Mouse (Mus musculus) forebrain, postnatal 0 days (tissue): Measurements from ENCODE around the gene Pxn. TPM values are rescaled to one million over a fixed set of nuclear protein-coding genes. Genes with fewer than 3 reads are reported as not detected.

Experiments
- ATAC-seq: fragments of 200-750 bp; cut with Nextera tagmentation; 2 replicates; pipeline ENCODE4 v1.8.0; 2017; ENCODE audit warnings: mild to moderate bottlenecking, moderate library complexity
- DNase-seq: peaks from one replicate; pipeline ENCODE4 v3.0.0-alpha.2; 2015
- H3K27ac ChIP-seq: fragments of 300-500 bp; sonication (generic); 2 replicates; pipeline ENCODE4 v1.5.1; 2014; ENCODE audit warnings: low read depth, mild to moderate bottlenecking, antibody characterized with exemption, low read length, moderate library complexity, mixed read lengths
- H3K27me3 ChIP-seq: fragments of 300-500 bp; sonication (generic); 2 replicates; pipeline ENCODE4 v1.6.1; 2014; ENCODE audit warnings: mild to moderate bottlenecking, low read length, mixed read lengths; ENCODE audit not compliant: insufficient read depth
- H3K36me3 ChIP-seq: fragments of 300-500 bp; sonication (generic); 2 replicates; pipeline ENCODE4 v1.6.1; 2014; ENCODE audit warnings: mild to moderate bottlenecking, moderate library complexity; ENCODE audit not compliant: insufficient read depth
- H3K4me1 ChIP-seq: fragments of 300-500 bp; sonication (generic); 2 replicates; pipeline ENCODE4 v1.6.1; 2014; ENCODE audit warnings: antibody characterized with exemption; ENCODE audit not compliant: insufficient read depth
- H3K4me2 ChIP-seq: fragments of 300-500 bp; sonication (generic); 2 replicates; pipeline ENCODE4 v1.6.1; 2014; ENCODE audit warnings: low read depth, mild to moderate bottlenecking, moderate library complexity
- H3K4me3 ChIP-seq: fragments of 300-500 bp; sonication (generic); 2 replicates; pipeline ENCODE4 v1.5.1; 2014; ENCODE audit warnings: low read depth, low read length, mixed read lengths
- H3K9ac ChIP-seq: fragments of 300-500 bp; sonication (generic); 2 replicates; pipeline ENCODE4 v1.6.1; 2014; ENCODE audit warnings: mild to moderate bottlenecking
- H3K9me3 ChIP-seq: fragments of 300-500 bp; sonication (generic); 2 replicates; pipeline ENCODE4 v1.6.1; 2016; ENCODE audit warnings: low read length
- CTCF ChIP-seq: sonication (generic); IDR thresholded peaks from 2 replicates; pipeline ENCODE4 v1.5.1; 2016; ENCODE audit warnings: antibody characterized with exemption, control low read depth, low read depth
- WGBS: fragments of 180-500 bp; shearing (Covaris S2); extraction: QIAGEN DNeasy Blood & Tissue Kit; methylation state at CpG from one replicate; pipeline ENCODE4 v1.1.7; 2014; 5-methylcytosine and 5-hydroxymethylcytosine counted together
- microRNA-seq, 2 experiments: library from miRNA; unstranded; fragments of <30 nt; microRNA quantifications; one replicate each; pipeline ENCODE4; 2016
- polyA plus RNA-seq: library from polyadenylated mRNA; unstranded; fragments of >200 nt; fragmentation: Nextera tagmentation; extraction: Ambion mirVana; gene quantifications from 2 replicates; pipeline ENCODE4 v1.2.1, GENCODE M21; 2015
- total RNA-seq: library from RNA; depleted of rRNA; stranded (reverse); fragments of >200 nt; gene quantifications from 2 replicates; pipeline ENCODE4 v1.2.3, GENCODE M21; 2014; rRNA removed

The Pxn gene
- total and polyA plus RNA-seq, 2 experiments from 2014 or later, result 14.8 to 29.8 TPM

- Histone ChIP-seq H3K4me2 (no peak overlapping the region), H3K9ac (no peak overlapping the region), H3K4me3 (no peak overlapping the region), H3K9me3 (no peaks in the 10 kb centered on the region), H3K36me3 (peaks cover 86% of the 10 kb centered on the region), H3K27ac (no peak overlapping the region), H3K27me3 (no peaks in the 10 kb centered on the region), H3K4me1 (no peaks in the 10 kb centered on the region)
- no peak for TF ChIP-seq CTCF
- 95% methylated on average over 2 of the region's 2 CpGs for WGBS
- DNase-seq (no peak), ATAC-seq (no peak)
Observed at GRCm38 (mm10) chr5:115591506-115591905, 85.0 kb downstream of the Pxn start.

- H3K36me3 ChIP-seq, result peaks cover 82% of the 10 kb centered on the region
Observed at GRCm38 (mm10) chr5:115603561-115603960, 97.1 kb downstream of the Pxn start.

More at GRCm38 (mm10) chr5:115603561-115603960, 97.1 kb downstream of the Pxn start:
- Histone ChIP-seq H3K27me3 (no peaks in the 10 kb centered on the region), H3K4me3 (no peak overlapping the region), H3K4me1 (no peaks in the 10 kb centered on the region), H3K9me3 (no peaks in the 10 kb centered on the region), H3K9ac (no peak overlapping the region), H3K4me2 (no peak overlapping the region), H3K27ac (no peak overlapping the region)
- DNase-seq, result no peak
- TF ChIP-seq CTCF, result no peak
- 91% methylated on average over 6 of the region's 6 CpGs for WGBS
- no peak for ATAC-seq

Small RNAs within 50 kb of the gene (microRNA-seq; reads per million reads assigned to microRNA genes)
- 0.12 to 1.2 reads per million in 2 experiments for gene Mir7029

Other genes with a start within 250 kb of the Pxn start
- gene Rnf10, start 233.8 kb upstream of the Pxn start, total RNA-seq, result 91.4 and 106 TPM in 2 replicates
- gene Rnf10, start 233.8 kb upstream of the Pxn start, polyA plus RNA-seq, result 150 and 169 TPM in 2 replicates
- 35.9 and 41.7 TPM in 2 replicates for gene Coq5, start 227.0 kb upstream of the Pxn start, total RNA-seq
- 40.7 and 45.2 TPM in 2 replicates for gene Coq5, start 227.0 kb upstream of the Pxn start, polyA plus RNA-seq
- 259 and 351 TPM in 2 replicates for gene Dynll1, start 205.7 kb upstream of the Pxn start, total RNA-seq
- gene Dynll1, start 205.7 kb upstream of the Pxn start, polyA plus RNA-seq, result 1,192 and 1,422 TPM in 2 replicates
- 43.7 and 49.9 TPM in 2 replicates for gene Srsf9, start 179.5 kb upstream of the Pxn start, total RNA-seq
- gene Srsf9, start 179.5 kb upstream of the Pxn start, polyA plus RNA-seq, result 112 and 117 TPM in 2 replicates
- 21.8 and 25.5 TPM in 2 replicates for gene Gatc, start 165.5 kb upstream of the Pxn start, total RNA-seq
- gene Gatc, start 165.5 kb upstream of the Pxn start, polyA plus RNA-seq, result 34.8 and 40.2 TPM in 2 replicates
- gene Triap1, start 165.5 kb upstream of the Pxn start, total RNA-seq, result 17.3 and 22.8 TPM in 2 replicates
- 60.5 and 68.0 TPM in 2 replicates for gene Triap1, start 165.5 kb upstream of the Pxn start, polyA plus RNA-seq
- 628 and 701 TPM in 2 replicates for gene Cox6a1, start 157.7 kb upstream of the Pxn start, total RNA-seq
- 1,510 and 1,858 TPM in 2 replicates for gene Cox6a1, start 157.7 kb upstream of the Pxn start, polyA plus RNA-seq
- 53.8 and 65.9 TPM in 2 replicates for gene Msi1, start 77.1 kb upstream of the Pxn start, total RNA-seq
- 48.2 and 49.9 TPM in 2 replicates for gene Msi1, start 77.1 kb upstream of the Pxn start, polyA plus RNA-seq
- gene Pla2g1b, start 40.4 kb upstream of the Pxn start, total RNA-seq, result not detected in 2 replicates
- gene Pla2g1b, start 40.4 kb upstream of the Pxn start, polyA plus RNA-seq, result not detected in 2 replicates
- 34.5 and 36.3 TPM in 2 replicates for gene Sirt4, start 22.0 kb upstream of the Pxn start, total RNA-seq
- 18.3 and 18.8 TPM in 2 replicates for gene Sirt4, start 22.0 kb upstream of the Pxn start, polyA plus RNA-seq
- gene Rplp0, start 52.8 kb downstream of the Pxn start, total RNA-seq, result 1,794 and 2,056 TPM in 2 replicates
- gene Rplp0, start 52.8 kb downstream of the Pxn start, polyA plus RNA-seq, result 842 and 978 TPM in 2 replicates
- 51.9 and 74.4 TPM in 2 replicates for gene Gcn1l1, start 58.6 kb downstream of the Pxn start, total RNA-seq
- gene Gcn1l1, start 58.6 kb downstream of the Pxn start, polyA plus RNA-seq, result 19.4 and 22.4 TPM in 2 replicates
- 87.7 and 92.5 TPM in 2 replicates for gene Rab35, start 125.2 kb downstream of the Pxn start, total RNA-seq
- gene Rab35, start 125.2 kb downstream of the Pxn start, polyA plus RNA-seq, result 22.0 and 24.7 TPM in 2 replicates
- gene Bicdl1, start 224.9 kb downstream of the Pxn start, total RNA-seq, result 183 and 184 TPM in 2 replicates
- gene Bicdl1, start 224.9 kb downstream of the Pxn start, polyA plus RNA-seq, result 21.6 and 27.6 TPM in 2 replicates